Mouse (Mus musculus) midbrain, embryonic 10.5 days (tissue): ENCODE measurements around the gene Cdca8. TPM values are rescaled to one million over a fixed set of nuclear protein-coding genes. Genes with fewer than 3 reads are reported as not detected.
"Not testable (repeated sequence)": the region's sequence is repeated elsewhere in the genome, so short reads cannot be mapped to it uniquely, and the experiment has no call there.

ENCODE experiments used
- DNase-seq: peaks from one replicate; pipeline ENCODE4 v3.0.0-alpha.2; 2017; ENCODE audit warnings: low spot score
- H3K27ac ChIP-seq: fragments of 300-500 bp; sonication (generic); replicated peaks from 2 replicates; pipeline ENCODE4 v1.5.1; 2016; ENCODE audit warnings: mild to moderate bottlenecking
- H3K27me3 ChIP-seq: fragments of 300-500 bp; sonication (generic); 2 replicates; pipeline ENCODE4 v1.6.1; 2016; ENCODE audit warnings: low read depth, mild to moderate bottlenecking; ENCODE audit not compliant: poor library complexity, severe bottlenecking
- H3K36me3 ChIP-seq: fragments of 300-500 bp; sonication (generic); 2 replicates; pipeline ENCODE4 v1.6.1; 2016; ENCODE audit warnings: mild to moderate bottlenecking, moderate library complexity
- H3K4me1 ChIP-seq: fragments of 300-500 bp; sonication (generic); 2 replicates; pipeline ENCODE4 v1.6.1; 2016
- H3K4me3 ChIP-seq: fragments of 300-500 bp; sonication (generic); 2 replicates; pipeline ENCODE4 v1.5.1; 2016; ENCODE audit warnings: mild to moderate bottlenecking, moderate library complexity
- H3K9me3 ChIP-seq: fragments of 300-500 bp; sonication (generic); replicated peaks from 2 replicates; pipeline ENCODE4 v1.6.1; 2016; ENCODE audit warnings: mild to moderate bottlenecking
- WGBS: fragments of 180-500 bp; shearing (Covaris S2); methylation state at CpG from one replicate; pipeline ENCODE4 v1.1.7; 2016; 5-methylcytosine and 5-hydroxymethylcytosine counted together
- polyA plus RNA-seq: library from polyadenylated mRNA; unstranded; fragments of >200 nt; fragmentation: Nextera tagmentation; extraction: Ambion mirVana; gene quantifications from 2 replicates; pipeline ENCODE4 v1.2.1, GENCODE M21; 2016

Cdca8 gene
- polyA plus RNA-seq: 271 and 298 TPM in 2 replicates

GRCm38 (mm10) chr4:124939211-124939610 lies at the start of gene Cdca8:
Gene Cdca8 (minus strand): TSS chr4:124939311.
- peaks cover 34% of the 10 kb centered on the region for H3K4me1 ChIP-seq
- peaks cover 57% of the 10 kb centered on the region for H3K36me3 ChIP-seq
- 97% methylated on average over 4 of the region's 4 CpGs for WGBS
- H3K9me3 ChIP-seq, H3K27ac ChIP-seq, DNase-seq, H3K27me3 ChIP-seq: not testable (repeated sequence)
- H3K4me3 ChIP-seq: peak within 1 kb of the TSS; percentile 23; the same call in 1 of the 2 replicates

GRCm38 (mm10) chr4:124988382-124988781 lies 49.3 kb upstream of the Cdca8 start:
- WGBS: 29% methylated on average over 9 of the region's 9 CpGs
- Histone ChIP-seq H3K9me3 (no peaks in the 10 kb centered on the region), H3K27ac (peak overlapping the region; percentile 33; the same call in 1 of the 2 replicates), H3K36me3 (no peaks in the 10 kb centered on the region), H3K27me3 (peaks cover 95% of the 10 kb centered on the region), H3K4me3 (peak overlapping the region; percentile 60; the same call in 1 of the 2 replicates), H3K4me1 (peaks cover 81% of the 10 kb centered on the region)
- no peak for DNase-seq

GRCm38 (mm10) chr4:124987711-124988097 lies 48.6 kb upstream of the Cdca8 start:
- H3K27ac ChIP-seq: no peak overlapping the region
- 9% methylated on average over 10 of the region's 10 CpGs for WGBS
- H3K4me3 ChIP-seq: peak overlapping the region; percentile 60

GRCm38 (mm10) chr4:124986739-124987710 lies 47.9 kb upstream of the Cdca8 start:
- Histone ChIP-seq H3K4me3 (peak overlapping the region; percentile 60), H3K27me3 (peaks cover 99% of the 10 kb centered on the region), H3K4me1 (peaks cover 81% of the 10 kb centered on the region), H3K9me3 (no peaks in the 10 kb centered on the region), H3K27ac (peak overlapping the region; percentile 74), H3K36me3 (no peaks in the 10 kb centered on the region)
- 3% methylated on average over 43 of the region's 51 CpGs for WGBS
- DNase-seq: no peak

More at GRCm38 (mm10) chr4:124987711-124988097, 48.6 kb upstream of the Cdca8 start:
- no peak for DNase-seq
- Histone ChIP-seq H3K9me3 (no peaks in the 10 kb centered on the region), H3K36me3 (no peaks in the 10 kb centered on the region), H3K27me3 (peaks cover 97% of the 10 kb centered on the region), H3K4me1 (peaks cover 81% of the 10 kb centered on the region)

- whole genome bisulfite sequencing: 1% methylated on average over 61 of the region's 62 CpGs
- Histone ChIP-seq H3K27me3 (peaks cover 98% of the 10 kb centered on the region), H3K9me3 (no peaks in the 10 kb centered on the region), H3K27ac (peak within 1 kb of the TSS; percentile 74), H3K4me3 (peak within 1 kb of the TSS; percentile 60), H3K4me1 (peaks cover 76% of the 10 kb centered on the region), H3K36me3 (no peaks in the 10 kb centered on the region)
- DNase-seq: no peak
These were observed 46.8 kb upstream of the Cdca8 start, which contains the start of gene Rspo1 for GRCm38 (mm10) chr4:124985671-124986602. Gene Rspo1 (plus strand): TSS chr4:124986430.

- H3K9me3 ChIP-seq: no peaks in the 10 kb centered on the region
- H3K27me3 ChIP-seq: peaks cover 89% of the 10 kb centered on the region
- no peak overlapping the region for H3K27ac ChIP-seq
- peak overlapping the region; percentile 30 for H3K4me3 ChIP-seq
- H3K36me3 ChIP-seq: no peaks in the 10 kb centered on the region
- 12% methylated on average over 18 of the region's 18 CpGs for WGBS
- peaks cover 70% of the 10 kb centered on the region for H3K4me1 ChIP-seq
- DNase-seq: no peak
These were observed 46.0 kb upstream of the Cdca8 start for GRCm38 (mm10) chr4:124984871-124985670.

GRCm38 (mm10) chr4:124983893-124984526 lies 44.9 kb upstream of the Cdca8 start:
- no peak overlapping the region for H3K4me3 ChIP-seq
- DNase-seq: no peak
- no peak overlapping the region for H3K27ac ChIP-seq
- no peaks in the 10 kb centered on the region for H3K9me3 ChIP-seq
- peaks cover 85% of the 10 kb centered on the region for H3K27me3 ChIP-seq
- peaks cover 65% of the 10 kb centered on the region for H3K4me1 ChIP-seq
- no peaks in the 10 kb centered on the region for H3K36me3 ChIP-seq
- 25% methylated on average over 9 of the region's 9 CpGs for WGBS

- peaks cover 19% of the 10 kb centered on the region for H3K4me1 ChIP-seq
- no peak overlapping the region for H3K27ac ChIP-seq
- no peaks in the 10 kb centered on the region for H3K9me3 ChIP-seq
- 50% methylated on average over 5 of the region's 5 CpGs for WGBS
- H3K4me3 ChIP-seq: no peak overlapping the region
- DNase-seq: no peak
- no peaks in the 10 kb centered on the region for H3K36me3 ChIP-seq
- peaks cover 27% of the 10 kb centered on the region for H3K27me3 ChIP-seq
These were observed 39.1 kb upstream of the Cdca8 start for GRCm38 (mm10) chr4:124978201-124978600.

GRCm38 (mm10) chr4:124973296-124973695 lies 34.2 kb upstream of the Cdca8 start:
- no peaks in the 10 kb centered on the region for H3K36me3 ChIP-seq
- peaks cover 49% of the 10 kb centered on the region for H3K4me1 ChIP-seq
- H3K4me3 ChIP-seq: no peak overlapping the region
- no peak for DNase-seq
- no peaks in the 10 kb centered on the region; the same call in 1 of the 2 replicates for H3K27me3 ChIP-seq
- 84% methylated on average over 2 of the region's 2 CpGs for WGBS
- H3K9me3 ChIP-seq: no peaks in the 10 kb centered on the region
- peak overlapping the region; percentile 23; the same call in 1 of the 2 replicates for H3K27ac ChIP-seq

- H3K27me3 ChIP-seq: no peaks in the 10 kb centered on the region; the same call in 1 of the 2 replicates
- H3K36me3 ChIP-seq: no peaks in the 10 kb centered on the region
- DNase-seq: no peak
- H3K9me3 ChIP-seq: no peaks in the 10 kb centered on the region
- peak overlapping the region; percentile 23; the same call in 1 of the 2 replicates for H3K27ac ChIP-seq
- H3K4me1 ChIP-seq: peaks cover 55% of the 10 kb centered on the region
- WGBS: 53% methylated on average over 9 of the region's 9 CpGs
- no peak overlapping the region for H3K4me3 ChIP-seq
These were observed 33.2 kb upstream of the Cdca8 start for GRCm38 (mm10) chr4:124972316-124972715.

GRCm38 (mm10) chr4:124971094-124971493 lies 32.0 kb upstream of the Cdca8 start:
- Histone ChIP-seq H3K4me3 (no peak overlapping the region), H3K4me1 (peaks cover 58% of the 10 kb centered on the region), H3K9me3 (no peaks in the 10 kb centered on the region), H3K27me3 (no peaks in the 10 kb centered on the region; the same call in 1 of the 2 replicates), H3K27ac (peak overlapping the region; percentile 46; the same call in 1 of the 2 replicates), H3K36me3 (no peaks in the 10 kb centered on the region)
- WGBS: 88% methylated on average over 8 of the region's 8 CpGs
- no peak for DNase-seq
